Mouse (Mus musculus): Measurements from ENCODE around the gene Hic1.

Hic1 gene

GRCm38 (mm10) chr11:75119298-75119697 lies 50.0 kb downstream of the Hic1 start:
- DNase-seq (ENCODE audit: extremely low spot score): no peak

GRCm38 (mm10) chr11:75118141-75118540 lies 51.2 kb downstream of the Hic1 start:
- no peak for DNase-seq (ENCODE audit: extremely low spot score)

- no peak for DNase-seq (ENCODE audit: extremely low spot score)
These were observed 52.9 kb downstream of the Hic1 start for GRCm38 (mm10) chr11:75116379-75116778.
